Mouse (Mus musculus): ENCODE results near the gene Aif1l. TPM values are rescaled to one million over a fixed set of nuclear protein-coding genes. Genes with fewer than 3 reads are reported as not detected.

Gene Aif1l
- polyA plus RNA-seq, 1 experiment: not detected

DNA sequence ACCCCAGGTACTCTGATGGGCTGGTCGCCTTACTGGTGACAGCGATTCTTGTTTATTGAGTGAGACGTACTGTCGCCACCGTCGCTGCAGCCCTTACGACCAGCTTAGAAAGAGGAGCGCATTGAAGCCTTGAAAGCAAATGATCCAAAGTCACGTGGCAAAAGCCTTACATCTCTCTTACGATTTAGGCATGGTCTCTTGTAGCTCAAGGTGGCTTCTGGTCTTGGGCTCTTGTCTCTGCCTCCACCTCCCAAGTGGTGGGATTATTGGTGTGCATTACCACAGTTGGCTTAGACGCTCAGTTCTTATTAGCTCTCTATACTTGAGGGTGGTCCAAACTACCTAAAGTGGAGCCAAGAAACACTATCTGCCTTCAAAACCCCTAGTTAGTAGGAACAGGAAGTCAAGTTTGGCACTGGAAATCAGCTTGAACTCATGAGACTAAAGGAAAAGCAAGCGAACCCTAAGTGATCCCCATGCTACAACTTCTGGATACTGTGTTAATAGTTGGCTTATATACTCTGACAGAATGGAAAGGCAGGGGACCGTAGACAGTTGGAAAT is 25.0 kb downstream of the Aif1l start:
- TF ChIP-seq TAL1 (IDR thresholded peaks at IDR 0.05; ENCODE audit: low read length): no peak
- TF ChIP-seq GATA1 (IDR thresholded peaks at IDR 0.05; ENCODE audit: low read length): no peak
- H3K36me3 ChIP-seq (ENCODE audit: control insufficient read depth): peaks cover 39% of the 10 kb centered on the region
- H3K27me3 ChIP-seq (ENCODE audit: control insufficient read depth): peaks cover 24% of the 10 kb centered on the region
- H3K4me3 ChIP-seq (replicated peaks): peak overlapping the region; percentile 85
- H3K4me1 ChIP-seq (ENCODE audit: control insufficient read depth): peaks cover 27% of the 10 kb centered on the region
- H3K9me3 ChIP-seq (ENCODE audit: control insufficient read depth, low read length): no peaks in the 10 kb centered on the region

DNA sequence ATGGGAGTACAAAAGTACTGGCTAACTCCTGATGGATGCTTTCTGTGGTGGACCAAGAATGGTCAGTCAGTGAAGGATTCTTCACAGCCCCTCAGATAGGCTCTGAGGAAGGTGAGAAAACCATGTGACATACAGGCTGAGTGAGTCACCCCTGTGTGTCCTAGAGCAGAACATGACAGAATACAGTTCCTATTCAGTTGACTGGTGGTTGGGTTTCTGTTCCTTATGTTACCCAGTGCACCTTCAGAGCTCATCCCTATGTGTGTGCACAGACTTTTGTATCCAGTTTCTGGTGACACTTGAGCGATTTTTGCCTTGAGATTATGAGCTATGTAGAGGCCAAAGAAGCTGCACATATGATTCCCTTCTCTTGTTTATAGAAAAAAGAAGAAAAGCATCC is 37.8 kb downstream of the Aif1l start:
- Histone ChIP-seq H3K4me3 (replicated peaks) (no peak overlapping the region), H3K4me1 (ENCODE audit: control insufficient read depth) (no peaks in the 10 kb centered on the region), H3K9me3 (ENCODE audit: control insufficient read depth, low read length) (no peaks in the 10 kb centered on the region), H3K36me3 (ENCODE audit: control insufficient read depth) (peaks cover 99% of the 10 kb centered on the region), H3K27me3 (ENCODE audit: control insufficient read depth) (no peaks in the 10 kb centered on the region)
- TF ChIP-seq GATA1 (IDR thresholded peaks at IDR 0.05; ENCODE audit: low read length): no peak
- TF ChIP-seq TAL1 (IDR thresholded peaks at IDR 0.05; ENCODE audit: low read length): no peak

DNA sequence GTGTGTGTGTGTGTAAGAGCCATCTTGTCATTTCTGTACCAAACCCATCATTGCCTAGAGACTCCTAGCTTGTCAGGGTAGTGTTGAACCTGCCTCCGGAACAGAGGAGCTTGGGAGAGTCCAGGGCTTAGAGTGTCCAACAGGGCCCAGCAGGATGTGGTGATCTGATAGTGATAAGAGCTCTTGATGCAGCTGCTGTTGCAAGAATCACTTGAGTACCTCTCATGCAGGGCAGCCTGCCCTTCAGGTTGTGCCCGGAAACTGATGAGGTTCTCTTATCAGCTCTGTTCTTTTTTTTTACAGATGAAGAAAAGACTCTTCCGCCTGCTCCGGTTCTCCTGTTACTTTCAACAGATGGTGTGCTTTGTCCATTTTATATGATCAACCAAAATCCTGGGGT is 41.0 kb downstream of the Aif1l start:
- Histone ChIP-seq H3K36me3 (ENCODE audit: control insufficient read depth) (peaks cover 97% of the 10 kb centered on the region), H3K4me1 (ENCODE audit: control insufficient read depth) (no peaks in the 10 kb centered on the region), H3K27me3 (ENCODE audit: control insufficient read depth) (no peaks in the 10 kb centered on the region), H3K4me3 (replicated peaks) (no peak overlapping the region), H3K9me3 (ENCODE audit: control insufficient read depth, low read length) (no peaks in the 10 kb centered on the region)
- TF ChIP-seq GATA1 (IDR thresholded peaks at IDR 0.05; ENCODE audit: low read length): no peak
- TF ChIP-seq TAL1 (IDR thresholded peaks at IDR 0.05; ENCODE audit: low read length): no peak

DNA sequence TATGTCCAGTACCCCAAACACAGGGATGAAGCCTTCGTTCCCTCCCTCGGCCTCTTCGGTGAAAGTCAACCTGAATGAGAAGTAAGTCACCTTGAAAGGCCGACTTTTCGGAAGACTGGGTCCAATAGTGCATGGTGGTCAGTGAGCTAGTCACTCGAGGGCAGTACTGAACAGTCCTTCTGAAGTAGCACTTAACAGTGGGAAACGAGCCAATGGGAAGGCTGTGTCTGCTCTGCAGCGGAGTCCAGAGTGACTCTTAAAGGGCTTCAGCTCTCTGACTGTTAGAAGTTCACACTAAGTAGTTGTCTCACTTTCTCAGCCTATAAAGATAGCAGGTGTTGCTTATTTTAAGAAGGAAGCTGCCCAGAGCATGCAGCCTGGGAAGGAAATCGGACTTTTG is 45.0 kb downstream of the Aif1l start:
- H3K9me3 ChIP-seq (ENCODE audit: control insufficient read depth, low read length): no peaks in the 10 kb centered on the region
- no peaks in the 10 kb centered on the region for H3K27me3 ChIP-seq (ENCODE audit: control insufficient read depth)

DNA sequence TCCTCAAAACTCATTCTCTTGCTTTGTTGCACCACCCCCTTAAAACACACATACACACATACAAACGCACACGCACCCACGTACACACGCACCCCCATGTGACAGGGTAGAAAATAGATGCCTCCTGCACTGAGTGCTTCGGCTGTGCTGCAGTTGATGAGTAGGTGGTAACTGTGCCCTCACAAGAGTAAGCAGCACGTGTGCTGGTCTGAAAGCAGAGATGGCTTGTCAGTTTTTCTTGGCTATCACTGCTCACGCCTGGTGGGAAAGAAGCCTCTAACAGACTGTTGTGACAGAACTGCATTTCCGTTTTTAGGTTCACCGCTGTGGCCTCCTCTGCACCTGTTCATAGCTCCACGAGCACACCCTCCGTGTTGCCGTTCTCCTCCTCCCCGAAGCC is 46.1 kb downstream of the Aif1l start:
- H3K9me3 ChIP-seq (ENCODE audit: control insufficient read depth, low read length): no peaks in the 10 kb centered on the region
- TF ChIP-seq GATA1 (IDR thresholded peaks at IDR 0.05; ENCODE audit: low read length) (no peak), TAL1 (IDR thresholded peaks at IDR 0.05; ENCODE audit: low read length) (no peak)
- H3K4me1 ChIP-seq (ENCODE audit: control insufficient read depth): no peaks in the 10 kb centered on the region
- peaks cover 97% of the 10 kb centered on the region for H3K36me3 ChIP-seq (ENCODE audit: control insufficient read depth)
- H3K4me3 ChIP-seq (replicated peaks): no peak overlapping the region
- H3K27me3 ChIP-seq (ENCODE audit: control insufficient read depth): no peaks in the 10 kb centered on the region

More for the DNA sequence above, 45.0 kb downstream of the Aif1l start:
- H3K4me3 ChIP-seq (replicated peaks): no peak overlapping the region
- peaks cover 98% of the 10 kb centered on the region for H3K36me3 ChIP-seq (ENCODE audit: control insufficient read depth)
- H3K4me1 ChIP-seq (ENCODE audit: control insufficient read depth): no peaks in the 10 kb centered on the region
- TF ChIP-seq GATA1 (IDR thresholded peaks at IDR 0.05; ENCODE audit: low read length): no peak
- TF ChIP-seq TAL1 (IDR thresholded peaks at IDR 0.05; ENCODE audit: low read length): no peak

DNA sequence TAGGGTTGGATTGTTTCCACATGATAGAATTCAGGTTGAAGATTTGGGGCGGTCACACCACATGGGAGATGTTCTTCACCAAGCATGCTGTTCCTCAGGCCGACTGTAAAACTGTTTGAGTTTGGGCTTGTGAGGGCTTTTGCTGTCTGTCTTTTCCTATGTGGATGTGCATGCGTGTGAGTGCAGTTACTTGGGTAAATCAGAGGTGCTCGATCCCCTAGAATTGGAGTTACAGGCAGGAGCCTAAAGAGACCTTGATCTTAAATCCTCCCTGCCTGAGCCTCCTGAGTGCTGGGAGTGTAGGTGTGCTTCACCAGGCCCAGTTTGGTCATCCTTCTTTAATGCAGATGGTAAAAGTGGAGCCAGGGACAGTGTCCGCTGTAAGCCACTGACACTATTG is 47.6 kb downstream of the Aif1l start:
- H3K9me3 ChIP-seq (ENCODE audit: control insufficient read depth, low read length): no peaks in the 10 kb centered on the region
- H3K4me1 ChIP-seq (ENCODE audit: control insufficient read depth): no peaks in the 10 kb centered on the region
- no peak for TF ChIP-seq GATA1 (IDR thresholded peaks at IDR 0.05; ENCODE audit: low read length)
- no peak for TF ChIP-seq TAL1 (IDR thresholded peaks at IDR 0.05; ENCODE audit: low read length)
- H3K4me3 ChIP-seq (replicated peaks): no peak overlapping the region
- peaks cover 89% of the 10 kb centered on the region for H3K36me3 ChIP-seq (ENCODE audit: control insufficient read depth)
- H3K27me3 ChIP-seq (ENCODE audit: control insufficient read depth): no peaks in the 10 kb centered on the region

DNA sequence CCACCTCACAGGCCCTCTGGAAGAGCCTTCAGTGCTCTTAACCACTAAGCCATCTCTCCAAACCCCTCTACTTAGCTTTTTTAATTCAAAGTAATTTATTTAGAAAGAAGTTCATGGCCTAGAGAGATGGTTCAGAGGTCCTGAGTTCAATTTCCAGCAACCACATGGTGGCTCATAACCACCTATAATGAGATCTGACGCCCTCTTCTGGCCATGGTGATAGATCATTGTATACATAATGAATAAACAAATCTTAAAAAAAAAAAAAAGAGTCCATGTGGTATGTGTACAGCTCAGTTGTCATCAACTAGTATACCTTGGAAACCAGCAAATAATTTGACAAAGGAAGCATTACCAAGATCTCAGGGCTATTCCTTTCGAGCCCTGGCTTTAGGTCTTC is 48.5 kb downstream of the Aif1l start:
- no peaks in the 10 kb centered on the region for H3K9me3 ChIP-seq (ENCODE audit: control insufficient read depth, low read length)
- no peaks in the 10 kb centered on the region for H3K4me1 ChIP-seq (ENCODE audit: control insufficient read depth)
- no peaks in the 10 kb centered on the region for H3K27me3 ChIP-seq (ENCODE audit: control insufficient read depth)
- peaks cover 89% of the 10 kb centered on the region for H3K36me3 ChIP-seq (ENCODE audit: control insufficient read depth)
- H3K4me3 ChIP-seq (replicated peaks): no peak overlapping the region
- no peak for TF ChIP-seq GATA1 (IDR thresholded peaks at IDR 0.05; ENCODE audit: low read length)
- TF ChIP-seq TAL1 (IDR thresholded peaks at IDR 0.05; ENCODE audit: low read length): no peak

DNA sequence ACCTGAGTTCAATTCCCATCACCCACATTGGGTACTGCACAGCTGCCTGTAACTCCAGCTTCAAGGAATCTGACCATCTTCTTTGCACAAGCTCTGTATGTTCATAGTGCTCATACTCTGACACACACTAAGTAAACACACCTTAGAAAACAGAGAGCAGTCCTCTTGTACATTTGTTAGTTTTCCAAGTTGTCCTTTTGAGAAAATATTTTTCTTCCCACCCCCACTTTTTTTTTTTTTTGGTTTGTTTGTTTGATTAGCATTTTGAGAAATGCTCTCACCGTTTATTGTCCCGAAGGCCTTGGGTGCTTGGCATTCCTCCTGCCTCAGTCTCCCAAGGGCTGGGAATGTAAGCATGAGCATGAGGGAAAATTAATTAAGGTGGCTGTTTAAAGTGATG is 58.4 kb downstream of the Aif1l start:
- no peak for TF ChIP-seq GATA1 (IDR thresholded peaks at IDR 0.05; ENCODE audit: low read length)
- no peak for TF ChIP-seq TAL1 (IDR thresholded peaks at IDR 0.05; ENCODE audit: low read length)
- Histone ChIP-seq H3K4me1 (ENCODE audit: control insufficient read depth) (no peaks in the 10 kb centered on the region), H3K36me3 (ENCODE audit: control insufficient read depth) (peaks cover 94% of the 10 kb centered on the region), H3K27me3 (ENCODE audit: control insufficient read depth) (no peaks in the 10 kb centered on the region), H3K4me3 (replicated peaks) (no peak overlapping the region), H3K9me3 (ENCODE audit: control insufficient read depth, low read length) (no peaks in the 10 kb centered on the region)

DNA sequence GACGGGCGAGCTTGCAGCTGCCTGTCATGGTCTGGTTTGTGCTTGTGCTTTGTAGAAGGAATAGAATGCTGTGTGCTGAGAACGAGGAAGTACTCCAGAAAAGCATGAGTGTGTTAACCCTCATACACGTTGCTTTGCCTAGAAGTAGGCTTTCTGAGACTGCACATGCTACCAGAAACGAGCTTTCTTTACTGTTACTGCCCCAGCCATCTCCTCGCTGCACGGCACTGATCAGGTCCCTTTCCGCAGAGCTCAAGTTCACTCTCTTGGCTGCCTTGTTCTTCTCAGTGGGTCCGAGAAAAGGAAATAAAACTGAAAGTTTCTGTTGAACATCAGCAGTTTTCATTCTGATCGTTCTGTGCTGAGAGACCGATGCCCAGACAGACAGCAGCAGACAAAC is 58.8 kb downstream of the Aif1l start:
- peaks cover 94% of the 10 kb centered on the region for H3K36me3 ChIP-seq (ENCODE audit: control insufficient read depth)
- TF ChIP-seq GATA1 (IDR thresholded peaks at IDR 0.05; ENCODE audit: low read length) (no peak), TAL1 (IDR thresholded peaks at IDR 0.05; ENCODE audit: low read length) (no peak)
- H3K27me3 ChIP-seq (ENCODE audit: control insufficient read depth): no peaks in the 10 kb centered on the region
- no peak overlapping the region for H3K4me3 ChIP-seq (replicated peaks)
- no peaks in the 10 kb centered on the region for H3K9me3 ChIP-seq (ENCODE audit: control insufficient read depth, low read length)
- no peaks in the 10 kb centered on the region for H3K4me1 ChIP-seq (ENCODE audit: control insufficient read depth)

DNA sequence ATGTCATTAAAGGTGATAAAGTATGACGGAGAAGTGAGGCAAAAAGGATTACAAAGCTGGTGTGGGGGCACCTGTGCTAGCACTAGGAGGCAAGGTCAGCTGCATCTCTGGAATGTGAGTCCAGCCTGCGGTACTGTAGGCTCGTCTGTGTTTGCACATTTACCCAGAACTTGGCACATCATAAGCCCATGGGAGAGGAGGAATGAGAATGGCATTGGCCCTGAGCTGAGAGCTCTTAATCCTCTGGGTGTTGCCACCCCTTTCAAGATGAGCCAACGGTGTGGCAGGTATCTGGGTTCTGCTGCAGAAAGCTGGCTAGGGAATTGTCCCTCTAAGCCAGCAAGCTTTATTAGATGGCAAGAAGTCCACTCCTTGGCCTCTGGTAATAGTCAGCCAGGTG is 69.8 kb downstream of the Aif1l start:
- Histone ChIP-seq H3K36me3 (ENCODE audit: control insufficient read depth) (peaks cover 98% of the 10 kb centered on the region), H3K4me1 (ENCODE audit: control insufficient read depth) (peaks cover 14% of the 10 kb centered on the region), H3K9me3 (ENCODE audit: control insufficient read depth, low read length) (no peaks in the 10 kb centered on the region)

More for the DNA sequence above, 69.8 kb downstream of the Aif1l start:
- Histone ChIP-seq H3K27me3 (ENCODE audit: control insufficient read depth) (no peaks in the 10 kb centered on the region), H3K4me3 (replicated peaks) (no peak overlapping the region)
- TF ChIP-seq GATA1 (IDR thresholded peaks at IDR 0.05; ENCODE audit: low read length) (no peak), TAL1 (IDR thresholded peaks at IDR 0.05; ENCODE audit: low read length) (no peak)
